Mouse (Mus musculus) forebrain, embryonic 10.5 days (tissue): Measurements from ENCODE around the gene Calm4. TPM values are rescaled to one million over a fixed set of nuclear protein-coding genes. Genes with fewer than 3 reads are reported as not detected.

Source experiments
- DNase-seq: peaks from one replicate; pipeline ENCODE4 v3.0.0-alpha.2; 2017; ENCODE audit warnings: low spot score; ENCODE audit errors: extremely low spot score
- H3K27ac ChIP-seq: fragments of 300-500 bp; sonication (generic); 2 replicates; pipeline ENCODE4 v1.5.1; 2016; ENCODE audit warnings: mild to moderate bottlenecking
- H3K27me3 ChIP-seq: fragments of 300-500 bp; sonication (generic); 2 replicates; pipeline ENCODE4 v1.6.1; 2016; ENCODE audit warnings: mild to moderate bottlenecking; ENCODE audit not compliant: poor library complexity, severe bottlenecking
- H3K36me3 ChIP-seq: fragments of 300-500 bp; sonication (generic); replicated peaks from 2 replicates; pipeline ENCODE4 v1.6.1; 2016; ENCODE audit warnings: mild to moderate bottlenecking, moderate library complexity
- H3K4me1 ChIP-seq: fragments of 300-500 bp; sonication (generic); 2 replicates; pipeline ENCODE4 v1.6.1; 2016
- H3K4me3 ChIP-seq: fragments of 300-500 bp; sonication (generic); 2 replicates; pipeline ENCODE4 v1.5.1; 2016; ENCODE audit warnings: mild to moderate bottlenecking, moderate library complexity
- H3K9me3 ChIP-seq: fragments of 300-500 bp; sonication (generic); 2 replicates; pipeline ENCODE4 v1.6.1; 2016; ENCODE audit warnings: mild to moderate bottlenecking, moderate library complexity
- WGBS: fragments of 180-500 bp; shearing (Covaris S2); methylation state at CpG from one replicate; pipeline ENCODE4 v1.1.7; 2016; 5-methylcytosine and 5-hydroxymethylcytosine counted together
- polyA plus RNA-seq: library from polyadenylated mRNA; unstranded; fragments of >200 nt; fragmentation: Nextera tagmentation; extraction: Ambion mirVana; gene quantifications from 2 replicates; pipeline ENCODE4 v1.2.1, GENCODE M21; 2016

Calm4 gene
- polyA plus RNA-seq, 1 experiment from 2014 or later = not detected

- 83% methylated on average over 14 of the region's 14 CpGs for WGBS
- Histone ChIP-seq H3K4me3 (no peak overlapping the region), H3K4me1 (no peaks in the 10 kb centered on the region), H3K27me3 (no peaks in the 10 kb centered on the region), H3K27ac (no peak overlapping the region), H3K36me3 (no peaks in the 10 kb centered on the region), H3K9me3 (no peaks in the 10 kb centered on the region)
- no peak for DNase-seq
These were observed 28.2 kb downstream of the Calm4 start for GRCm38 (mm10) chr13:3865648-3866354.

GRCm38 (mm10) chr13:3866355-3867052 lies 28.9 kb downstream of the Calm4 start:
- H3K4me1 ChIP-seq = no peaks in the 10 kb centered on the region
- no peak overlapping the region for H3K27ac ChIP-seq
- H3K9me3 ChIP-seq = no peaks in the 10 kb centered on the region
- DNase-seq = no peak
- 86% methylated on average over 8 of the region's 8 CpGs for WGBS
- H3K27me3 ChIP-seq = no peaks in the 10 kb centered on the region
- no peak overlapping the region for H3K4me3 ChIP-seq
- H3K36me3 ChIP-seq = no peaks in the 10 kb centered on the region

- 85% methylated on average over 6 of the region's 6 CpGs for WGBS
- Histone ChIP-seq H3K36me3 (no peaks in the 10 kb centered on the region), H3K27me3 (no peaks in the 10 kb centered on the region), H3K4me1 (no peaks in the 10 kb centered on the region), H3K27ac (no peak overlapping the region), H3K4me3 (no peak overlapping the region), H3K9me3 (no peaks in the 10 kb centered on the region)
- DNase-seq = no peak
These were observed 29.6 kb downstream of the Calm4 start for GRCm38 (mm10) chr13:3867158-3867557.

GRCm38 (mm10) chr13:3869901-3870300 lies 32.3 kb downstream of the Calm4 start:
- DNase-seq = no peak
- Histone ChIP-seq H3K4me3 (no peak overlapping the region), H3K9me3 (no peaks in the 10 kb centered on the region), H3K36me3 (no peaks in the 10 kb centered on the region), H3K27ac (no peak overlapping the region), H3K27me3 (no peaks in the 10 kb centered on the region), H3K4me1 (no peaks in the 10 kb centered on the region)

GRCm38 (mm10) chr13:3872832-3873231 lies 35.3 kb downstream of the Calm4 start:
- H3K9me3 ChIP-seq = no peaks in the 10 kb centered on the region
- H3K27me3 ChIP-seq = no peaks in the 10 kb centered on the region
- H3K4me1 ChIP-seq = no peaks in the 10 kb centered on the region; the same call in 1 of the 2 replicates
- DNase-seq = no peak
- H3K27ac ChIP-seq = no peak overlapping the region
- H3K4me3 ChIP-seq = no peak overlapping the region
- WGBS = 88% methylated on average over 4 of the region's 4 CpGs
- no peaks in the 10 kb centered on the region for H3K36me3 ChIP-seq

- no peaks in the 10 kb centered on the region for H3K9me3 ChIP-seq
- 92% methylated on average over 6 of the region's 6 CpGs for WGBS
- no peaks in the 10 kb centered on the region; the same call in 1 of the 2 replicates for H3K4me1 ChIP-seq
- no peak for DNase-seq
- H3K36me3 ChIP-seq = peaks cover 19% of the 10 kb centered on the region
- no peak overlapping the region for H3K4me3 ChIP-seq
- no peaks in the 10 kb centered on the region for H3K27me3 ChIP-seq
- H3K27ac ChIP-seq = no peak overlapping the region
These were observed 38.9 kb downstream of the Calm4 start for GRCm38 (mm10) chr13:3876448-3876847.

- Histone ChIP-seq H3K4me3 (no peak overlapping the region), H3K9me3 (no peaks in the 10 kb centered on the region), H3K27me3 (no peaks in the 10 kb centered on the region), H3K4me1 (no peaks in the 10 kb centered on the region; the same call in 1 of the 2 replicates), H3K27ac (no peak overlapping the region), H3K36me3 (peaks cover 26% of the 10 kb centered on the region)
- DNase-seq = no peak
- 70% methylated on average over 6 of the region's 6 CpGs for WGBS
These were observed 39.6 kb downstream of the Calm4 start for GRCm38 (mm10) chr13:3877185-3877584.

GRCm38 (mm10) chr13:3877679-3878220 lies 40.2 kb downstream of the Calm4 start:
- no peak for DNase-seq
- Histone ChIP-seq H3K4me3 (no peak overlapping the region), H3K27me3 (no peaks in the 10 kb centered on the region), H3K9me3 (no peaks in the 10 kb centered on the region), H3K36me3 (peaks cover 32% of the 10 kb centered on the region), H3K4me1 (no peaks in the 10 kb centered on the region; the same call in 1 of the 2 replicates), H3K27ac (no peak overlapping the region)
- 48% methylated on average over 4 of the region's 4 CpGs for WGBS

GRCm38 (mm10) chr13:3886663-3887062 lies 49.1 kb downstream of the Calm4 start:
- Histone ChIP-seq H3K27me3 (no peaks in the 10 kb centered on the region), H3K4me3 (no peak overlapping the region), H3K4me1 (peaks cover 4% of the 10 kb centered on the region), H3K36me3 (peaks cover 79% of the 10 kb centered on the region), H3K9me3 (no peaks in the 10 kb centered on the region), H3K27ac (no peak overlapping the region)
- no peak for DNase-seq
- 95% methylated on average over 7 of the region's 7 CpGs for WGBS

Other genes with a start within 250 kb of the Calm4 start
- gene Fam208b, start 226.6 kb upstream of the Calm4 start, polyA plus RNA-seq = 20.9 and 24.4 TPM in 2 replicates
- 15.7 and 16.9 TPM in 2 replicates for gene Asb13, start 203.7 kb upstream of the Calm4 start, polyA plus RNA-seq
- gene Calml3, start 33.4 kb upstream of the Calm4 start, polyA plus RNA-seq = not detected in 2 replicates
- gene Calm5, start 16.4 kb downstream of the Calm4 start, polyA plus RNA-seq = not detected in 2 replicates
- gene Net1, start 80.5 kb downstream of the Calm4 start, polyA plus RNA-seq = 64.7 and 75.3 TPM in 2 replicates
- gene Tubal3, start 80.5 kb downstream of the Calm4 start, polyA plus RNA-seq = not detected in 2 replicates
- gene Ucn3, start 107.6 kb downstream of the Calm4 start, polyA plus RNA-seq = not detected in 2 replicates
- 0.19 and 0.38 TPM in 2 replicates for gene Akr1c14, start 211.3 kb downstream of the Calm4 start, polyA plus RNA-seq